Mouse (Mus musculus) ovary, adult 2 months (tissue): ENCODE results near the gene Wdr75. TPM values are rescaled to one million over a fixed set of nuclear protein-coding genes. Genes with fewer than 3 reads are reported as not detected.

ENCODE experiments used
- polyA plus RNA-seq: library from polyadenylated mRNA; depleted of rRNA; stranded (reverse); fragments of >200 nt; gene quantifications from 2 replicates; pipeline ENCODE4 v1.2.3, GENCODE M21; 2012; rRNA removed

Gene Wdr75
- polyA plus RNA-seq = 65.4 and 91.6 TPM in 2 replicates

DNA sequence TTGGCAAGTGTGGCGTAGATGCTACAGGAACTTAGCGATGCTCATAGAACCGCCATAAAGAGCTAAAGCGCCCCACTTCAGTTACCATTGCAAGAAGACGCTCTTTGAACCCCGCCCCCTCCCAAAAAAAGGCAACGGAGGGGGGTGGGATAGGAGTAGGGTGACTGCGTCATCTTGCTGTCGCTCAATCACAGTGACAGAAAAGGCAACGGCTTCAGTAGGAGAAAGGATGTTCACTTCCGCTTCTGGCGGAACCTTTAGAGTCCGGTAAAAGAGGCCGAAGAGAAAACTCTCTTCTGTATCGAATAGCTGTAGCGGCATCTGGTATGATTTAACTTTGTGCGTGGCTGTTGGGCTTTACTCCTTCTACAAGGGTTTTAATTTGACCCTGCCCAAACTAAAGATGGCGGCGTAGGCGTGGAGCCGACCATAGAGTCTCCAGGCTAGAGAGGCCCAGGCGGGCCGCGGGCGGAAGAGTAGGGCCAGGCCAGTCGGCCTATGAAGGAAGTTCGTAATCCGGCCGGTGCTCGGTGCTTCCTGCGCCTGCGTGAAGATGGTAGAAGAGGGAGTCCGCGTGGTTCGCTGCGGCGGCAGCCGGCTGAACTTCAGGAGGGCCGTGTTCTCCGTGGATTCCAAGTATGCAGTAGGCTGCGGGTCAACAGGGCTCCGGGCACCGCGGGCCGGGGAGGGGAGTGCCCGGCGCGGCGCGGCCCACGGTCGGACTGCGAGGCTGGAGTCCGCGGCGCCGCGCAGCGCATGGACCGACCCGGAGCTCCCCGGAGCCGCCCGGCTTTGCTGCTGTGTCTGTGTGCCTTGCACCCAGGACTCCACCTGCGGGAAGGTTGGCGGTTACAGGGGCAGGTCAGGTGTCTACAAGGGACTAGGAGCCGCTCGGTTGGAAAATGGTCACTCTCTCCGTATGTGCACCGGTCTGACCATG is at the start of gene Wdr75:
Gene Wdr75, plus strand, starts transcription at position 198 of the 940 bp plus-strand sequence.

Other genes starting within 250 kb of the Wdr75 start
- not detected in 2 replicates for gene Gm5269, start 95.1 kb downstream of the Wdr75 start, polyA plus RNA-seq
- gene Slc40a1, start 131.4 kb downstream of the Wdr75 start, polyA plus RNA-seq = 8.9 and 11.1 TPM in 2 replicates